Mouse (Mus musculus): ENCODE measurements around the gene Ceacam12.
"Not testable (repeated sequence)": the region's sequence is repeated elsewhere in the genome, so short reads cannot be mapped to it uniquely, and the experiment has no call there.

Gene Ceacam12

GRCm38 (mm10) chr7:18065629-18066028, at the start of gene Ceacam12:
Gene Ceacam12 (plus strand): TSS chr7:18065929.
- DNase-seq (ENCODE audit: inconsistent ontology term), result no peak

- DNase-seq (ENCODE audit: inconsistent ontology term), result not testable (repeated sequence)
Observed at GRCm38 (mm10) chr7:18073821-18074220, 8.1 kb downstream of the Ceacam12 start.

GRCm38 (mm10) chr7:18100785-18101184, 35.1 kb downstream of the Ceacam12 start:
- DNase-seq (ENCODE audit: inconsistent ontology term), result no peak
